40 mouse cellular contexts compared by ENCODE assay signal in the genomic region with DNA sequence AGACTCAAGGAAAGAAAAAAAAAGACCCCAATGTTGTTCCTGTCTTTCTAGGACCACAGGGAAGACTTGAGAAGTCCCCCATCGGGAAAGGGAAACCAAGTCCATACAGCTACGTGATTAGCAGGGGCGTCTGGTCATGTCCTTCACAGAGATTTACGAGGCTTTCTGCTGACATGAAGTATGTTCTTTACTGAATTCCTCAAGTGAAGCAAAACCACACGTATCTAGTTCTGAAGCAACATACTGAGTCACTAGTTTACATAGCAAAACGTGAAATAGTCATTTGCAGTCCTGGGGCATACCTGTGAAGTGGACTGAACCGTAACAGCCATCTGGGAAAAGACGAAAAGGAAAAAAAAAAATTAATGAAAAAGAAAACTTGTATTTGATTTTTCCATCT. TPM values are rescaled to one million over a fixed set of nuclear protein-coding genes. Genes with fewer than 3 reads are reported as not detected.
"Had no signal": no experiment of that assay in that cellular context is flagged by ENCODE, and none has a peak within 500 bp of the region (broad histone marks: within the 10 kb centered on the region; RNA-seq: fewer than 3 reads in every experiment).

No protein-coding gene starts in this region.

- H3K9me3 ChIP-seq: hindbrain, embryonic 10.5 days; hindbrain, embryonic 12.5 days; intestine, embryonic 15.5 days; kidney, embryonic 15.5 days; limb, embryonic 10.5 days; limb, embryonic 12.5 days; liver, embryonic 13.5 days had no signal

- H3K36me3 ChIP-seq: hindbrain, embryonic 10.5 days; hindbrain, embryonic 12.5 days; intestine, embryonic 15.5 days; kidney, embryonic 15.5 days; limb, embryonic 10.5 days; limb, embryonic 12.5 days; liver, embryonic 13.5 days had no signal

- H3K27me3 ChIP-seq: hindbrain, embryonic 12.5 days; intestine, embryonic 15.5 days; kidney, embryonic 15.5 days; limb, embryonic 12.5 days; liver, embryonic 13.5 days had no signal

- ATAC-seq: hindbrain, embryonic 16.5 days; inflammation-experienced regulatory T-cells, adult 6 months; intestine, embryonic 15.5 days; intestine, postnatal 0 days had no signal

- DNase-seq: gastrocnemius, adult 2 months; gastrocnemius, postnatal 10 days; gastrocnemius, postnatal 25 days; heart, adult 18-20 months; heart, postnatal 10 days; heart, postnatal 4 days; kidney, adult 2 months; kidney, adult 9 months; kidney, postnatal 14 days; kidney, postnatal 36 days; layer of hippocampus, adult 9-11 months; liver; liver, embryonic 13.5 days had no signal

- H3K9ac ChIP-seq: hindbrain, embryonic 12.5 days; hindbrain, embryonic 14.5 days; intestine, embryonic 15.5 days; kidney, embryonic 15.5 days; limb, embryonic 12.5 days; liver, embryonic 13.5 days had no signal

- H3K4me3 ChIP-seq: gastrocnemius, adult 2 months; hindbrain, embryonic 10.5 days; hindbrain, embryonic 12.5 days; intestine, embryonic 15.5 days; kidney, embryonic 15.5 days; left cerebral cortex, adult 2 months; limb, embryonic 10.5 days; limb, embryonic 12.5 days; liver, embryonic 13.5 days had no signal

- H3K4me2 ChIP-seq: heart, embryonic 11.5 days; hindbrain, embryonic 12.5 days; hindbrain, embryonic 14.5 days; intestine, embryonic 15.5 days; kidney, embryonic 15.5 days; limb, embryonic 12.5 days; liver, embryonic 11.5 days; liver, embryonic 13.5 days had no signal

- H3K27ac ChIP-seq: gastrocnemius, adult 2 months; hindbrain, embryonic 10.5 days; hindbrain, embryonic 12.5 days; hindbrain, embryonic 14.5 days; intestine, embryonic 15.5 days; kidney, embryonic 15.5 days; kidney, postnatal 0 days; left cerebral cortex, adult 2 months; limb, embryonic 10.5 days; limb, embryonic 12.5 days; liver, embryonic 13.5 days had no signal

- H3K4me1 ChIP-seq: hindbrain, embryonic 10.5 days; hindbrain, embryonic 12.5 days; intestine, embryonic 15.5 days; limb, embryonic 10.5 days; liver, embryonic 13.5 days had no signal

RNA-seq across cellular contexts. Expression of a gene that starts 21.5 kb away (rescaled TPM):
- total RNA-seq: gastrocnemius, adult 2 months; gastrocnemius, postnatal 10 days; gastrocnemius, postnatal 25 days; gastrocnemius, postnatal 4 days; granulocyte monocyte progenitor cell, adult 5-6 weeks; heart, adult 18-20 months; heart, postnatal 10 days; heart, postnatal 25 days; heart, postnatal 4 days; layer of hippocampus, adult 18-20 months; layer of hippocampus, adult 8-10 months; layer of hippocampus, postnatal 14 days; left cerebral cortex, adult 2 months; left cerebral cortex, postnatal 14 days; left cerebral cortex, postnatal 36 days had no signal
- polyA plus RNA-seq: frontal cortex, adult 2 months; heart, embryonic 11.5 days; heart, embryonic 14.5 days; heart, embryonic 16.5 days; hindbrain, embryonic 10.5 days; hindbrain, embryonic 12.5 days; hindbrain, embryonic 14.5 days; hindbrain, embryonic 16.5 days; inflammation-experienced regulatory T-cells, adult 6 months; intestine, postnatal 0 days; large intestine, adult 2 months; limb, embryonic 12.5 days; limb, embryonic 14.5 days; liver, embryonic 11.5 days; liver, embryonic 13.5 days had no signal

RNA-seq across cellular contexts. Expression of a gene that starts 32.8 kb away (rescaled TPM):
- total RNA-seq: granulocyte monocyte progenitor cell, adult 5-6 weeks had no signal
- polyA plus RNA-seq: inflammation-experienced regulatory T-cells, adult 6 months had no signal
